Mouse (Mus musculus) urinary bladder, postnatal 0 days (tissue): Measurements from ENCODE around the gene Dynll1. TPM values are rescaled to one million over a fixed set of nuclear protein-coding genes. Genes with fewer than 3 reads are reported as not detected.

Experiments
- polyA plus RNA-seq: library from polyadenylated mRNA; unstranded; fragments of >200 nt; fragmentation: Nextera tagmentation; extraction: Ambion mirVana; gene quantifications from 2 replicates; pipeline ENCODE4 v1.2.1, GENCODE M21; 2015

Gene Dynll1
- polyA plus RNA-seq, result 1,629 and 1,654 TPM in 2 replicates

GRCm38 (mm10) chr5:115300792-115301614, at the start of gene Dynll1:
TSS of gene Dynll1 (minus strand) at chr5:115300999.

GRCm38 (mm10) chr5:115348546-115349224, 47.9 kb upstream of the Dynll1 start, which contains the start of gene Cox6a1:
TSS of gene Cox6a1 (minus strand) at chr5:115348981.

GRCm38 (mm10) chr5:115340577-115341313, 39.9 kb upstream of the Dynll1 start, which contains the start of the genes Gatc and Triap1:
TSS of gene Gatc (minus strand) at chr5:115341178.
TSS of gene Triap1 (plus strand) at chr5:115341225.

GRCm38 (mm10) chr5:115326875-115327609, 26.2 kb upstream of the Dynll1 start, which contains the start of gene Srsf9:
TSS of gene Srsf9 (plus strand) at chr5:115327177.

GRCm38 (mm10) chr5:115279226-115280049, 21.4 kb downstream of the Dynll1 start, which contains the start of gene Coq5:
TSS of gene Coq5 (plus strand) at chr5:115279666.

GRCm38 (mm10) chr5:115272812-115273548, 27.8 kb downstream of the Dynll1 start, which contains the start of gene Rnf10:
TSS of gene Rnf10 (minus strand) at chr5:115272898.

Other genes with a start within 250 kb of the Dynll1 start
- 29.1 and 29.8 TPM in 2 replicates for gene Gm10401, start 202.7 kb downstream of the Dynll1 start, polyA plus RNA-seq
- gene Acads, start 181.7 kb downstream of the Dynll1 start, polyA plus RNA-seq, result 57.0 and 62.5 TPM in 2 replicates
- gene Unc119b, start 166.0 kb downstream of the Dynll1 start, polyA plus RNA-seq, result 15.0 and 15.1 TPM in 2 replicates
- 41.6 and 47.0 TPM in 2 replicates for gene Mlec, start 142.8 kb downstream of the Dynll1 start, polyA plus RNA-seq
- gene Cabp1, start 106.6 kb downstream of the Dynll1 start, polyA plus RNA-seq, result 0.48 and 1.2 TPM in 2 replicates
- gene Pop5, start 65.2 kb downstream of the Dynll1 start, polyA plus RNA-seq, result 55.1 and 57.7 TPM in 2 replicates
- 118 and 129 TPM in 2 replicates for gene Rnf10, start 28.1 kb downstream of the Dynll1 start, polyA plus RNA-seq
- gene Coq5, start 21.3 kb downstream of the Dynll1 start, polyA plus RNA-seq, result 24.6 and 27.9 TPM in 2 replicates
- 119 and 134 TPM in 2 replicates for gene Srsf9, start 26.2 kb upstream of the Dynll1 start, polyA plus RNA-seq
- gene Gatc, start 40.2 kb upstream of the Dynll1 start, polyA plus RNA-seq, result 11.7 and 15.4 TPM in 2 replicates
- gene Triap1, start 40.2 kb upstream of the Dynll1 start, polyA plus RNA-seq, result 57.1 TPM in 2 replicates
- 1,380 and 1,477 TPM in 2 replicates for gene Cox6a1, start 48.0 kb upstream of the Dynll1 start, polyA plus RNA-seq
- gene Msi1, start 128.6 kb upstream of the Dynll1 start, polyA plus RNA-seq, result 0.98 and 1.5 TPM in 2 replicates
- not detected in 2 replicates for gene Pla2g1b, start 165.3 kb upstream of the Dynll1 start, polyA plus RNA-seq
- gene Sirt4, start 183.7 kb upstream of the Dynll1 start, polyA plus RNA-seq, result 13.6 and 14.6 TPM in 2 replicates
- 30.1 and 30.2 TPM in 2 replicates for gene Pxn, start 205.7 kb upstream of the Dynll1 start, polyA plus RNA-seq